Mouse (Mus musculus) MEL (cell line): Measurements from ENCODE around the gene Cracr2a.

Source experiments
- CHD2 ChIP-seq: IDR thresholded peaks from 2 replicates; pipeline ENCODE4 v1.6.1; 2011; ENCODE audit warnings: low read length, improper control_type of control experiment
- CTCF ChIP-seq, 3 experiments: IDR thresholded peaks in 2 of 3; conservative IDR thresholded peaks in 1 of 3; 2 replicates each; pipeline ENCODE4 v1.5.1; 2011 to 2012; ENCODE audit warnings: low read length in 3 of 3, low read depth in 2 of 3, mild to moderate bottlenecking in 2 of 3, improper control_type of control experiment in 1 of 3, inconsistent platforms in 1 of 3, mixed read lengths in 1 of 3, moderate library complexity in 1 of 3; ENCODE audit not compliant: control insufficient read depth in 1 of 3, insufficient read depth in 1 of 3, poor library complexity in 1 of 3, severe bottlenecking in 1 of 3
- GABPA ChIP-seq: IDR thresholded peaks from 2 replicates; pipeline ENCODE4 v1.6.1; 2012; ENCODE audit warnings: low read depth, mild to moderate bottlenecking, inconsistent platforms, low read length, improper control_type of control experiment, moderate library complexity
- GATA1 ChIP-seq: IDR thresholded peaks from 2 replicates; pipeline ENCODE4 v1.6.1; 2011; ENCODE audit warnings: low read depth, low read length, improper control_type of control experiment
- HCFC1 ChIP-seq: IDR thresholded peaks from 2 replicates; pipeline ENCODE4 v1.6.1; 2012; ENCODE audit warnings: low read depth, mild to moderate bottlenecking, inconsistent platforms, low read length, improper control_type of control experiment, moderate library complexity
- NRF1 ChIP-seq: IDR thresholded peaks from 2 replicates; pipeline ENCODE4 v1.6.1; 2014; ENCODE audit warnings: low read depth, mild to moderate bottlenecking, inconsistent platforms, low read length, improper control_type of control experiment, moderate library complexity; ENCODE audit not compliant: poor library complexity, insufficient read depth, severe bottlenecking
- POLR2A ChIP-seq, 2 experiments: IDR thresholded peaks; 2 replicates each; pipeline ENCODE4 v1.6.1; 2011 to 2012; ENCODE audit warnings: low read length in 2 of 2, mild to moderate bottlenecking in 2 of 2, control low read depth in 1 of 2, improper control_type of control experiment in 1 of 2, low read depth in 1 of 2, moderate library complexity in 1 of 2; ENCODE audit not compliant: control insufficient read depth in 1 of 2, insufficient read depth in 1 of 2, poor library complexity in 1 of 2
- RAD21 ChIP-seq: IDR thresholded peaks from 2 replicates; pipeline ENCODE4 v1.6.1; 2011; ENCODE audit warnings: mild to moderate bottlenecking, low read depth, low read length, improper control_type of control experiment
- RCOR1 ChIP-seq: IDR thresholded peaks from 2 replicates; pipeline ENCODE4 v1.6.1; 2012; ENCODE audit warnings: low read depth, mild to moderate bottlenecking, inconsistent platforms, low read length, improper control_type of control experiment
- SMC3 ChIP-seq: IDR thresholded peaks from 2 replicates; pipeline ENCODE4 v1.6.1; 2011; ENCODE audit warnings: low read depth, low read length, improper control_type of control experiment
- TCF12 ChIP-seq: IDR thresholded peaks from 2 replicates; pipeline ENCODE4 v1.6.1; 2014; ENCODE audit warnings: low read depth, mild to moderate bottlenecking, inconsistent platforms, low read length, improper control_type of control experiment, moderate library complexity
- UBTF ChIP-seq: IDR thresholded peaks from 2 replicates; pipeline ENCODE4 v1.6.1; 2012; ENCODE audit warnings: low read depth, mild to moderate bottlenecking, inconsistent platforms, low read length, improper control_type of control experiment, moderate library complexity, borderline replicate concordance; ENCODE audit not compliant: insufficient read depth
- USF1 ChIP-seq: IDR thresholded peaks from 2 replicates; pipeline ENCODE4 v1.6.1; 2014; ENCODE audit warnings: low read depth, mild to moderate bottlenecking, inconsistent platforms, low read length, improper control_type of control experiment, moderate library complexity

DNA sequence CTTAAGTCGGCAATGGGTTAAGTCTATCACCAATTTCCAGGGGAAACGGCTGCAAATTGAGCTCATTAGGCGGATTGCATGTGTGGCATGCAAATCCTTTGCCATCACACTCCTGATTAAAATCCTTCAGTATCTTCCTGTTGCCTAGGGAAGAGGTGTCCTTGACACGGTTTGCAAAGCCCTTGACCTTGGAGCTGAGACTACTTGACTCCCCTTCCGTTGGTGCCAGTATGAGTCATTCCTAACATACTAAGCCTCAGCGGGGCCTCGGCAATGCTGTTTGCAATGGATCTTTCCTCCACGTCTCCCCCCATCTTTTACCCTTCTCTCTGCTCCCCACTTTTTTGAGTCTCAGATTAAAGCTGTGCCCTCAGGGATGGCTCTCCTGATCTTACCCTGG, 122.4 kb downstream of the Cracr2a start:
- TF ChIP-seq CTCF (IDR thresholded peaks at IDR 0.05 in 2 of 3, conservative IDR thresholded peaks at IDR 0.05 in 1 of 3; ENCODE audit: control insufficient read depth in 1 of 3, insufficient read depth in 1 of 3, low read depth in 2 of 3, low read length in 3 of 3, poor library complexity in 1 of 3, severe bottlenecking in 1 of 3) (no peak), GATA1 (no peak), SMC3 (no peak), USF1 (no peak), TCF12 (no peak), RCOR1 (no peak), RAD21 (no peak), NRF1 (no peak), UBTF (no peak), POLR2A (IDR thresholded peaks at IDR 0.05; ENCODE audit: control insufficient read depth in 1 of 2, insufficient read depth in 1 of 2, low read depth in 1 of 2, low read length in 2 of 2, poor library complexity in 1 of 2) (no peak), GABPA (no peak), CHD2 (no peak), HCFC1 (no peak)
